Mouse (Mus musculus) liver, adult (tissue): ENCODE measurements around the gene Olfr749.

Experiments
- GATA4 ChIP-seq: IDR thresholded peaks from 2 replicates; pipeline ENCODE4 v1.6.1; 2014; ENCODE audit warnings: mild to moderate bottlenecking, low read length; ENCODE audit not compliant: insufficient replicate concordance

The Olfr749 gene

GRCm38 (mm10) chr14:50744994-50745393 lies at the start of gene Olfr749:
TSS of gene Olfr749 (minus strand) at chr14:50745094.
- TF ChIP-seq GATA4, result no peak

GRCm38 (mm10) chr14:50788157-50788556 lies 43.3 kb upstream of the Olfr749 start:
- TF ChIP-seq GATA4, result no peak

DNA sequence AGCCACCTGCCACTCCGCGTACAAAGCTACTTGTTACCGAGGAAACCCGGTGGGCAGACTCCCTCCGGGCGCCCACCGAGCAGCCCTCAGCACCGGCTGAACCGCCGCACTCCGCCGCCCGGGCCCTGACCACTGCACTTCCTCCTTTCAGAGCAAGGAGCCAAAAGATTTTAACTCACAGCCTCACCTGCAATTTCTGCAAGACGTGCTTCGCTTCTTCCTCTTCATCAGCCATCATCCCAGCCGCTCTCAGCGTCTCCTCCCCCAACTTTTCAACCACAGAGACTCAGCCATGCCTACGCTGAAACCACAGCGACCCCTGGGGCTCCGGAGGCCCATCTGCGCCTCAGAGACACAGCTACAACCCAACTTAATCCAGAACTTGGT lies 40.4 kb upstream of the Olfr749 start, which contains the start of gene Ttc5:
Ttc5 (minus strand) TSS at position 269 of the 387 bp plus-strand sequence.
- no peak for TF ChIP-seq GATA4

DNA sequence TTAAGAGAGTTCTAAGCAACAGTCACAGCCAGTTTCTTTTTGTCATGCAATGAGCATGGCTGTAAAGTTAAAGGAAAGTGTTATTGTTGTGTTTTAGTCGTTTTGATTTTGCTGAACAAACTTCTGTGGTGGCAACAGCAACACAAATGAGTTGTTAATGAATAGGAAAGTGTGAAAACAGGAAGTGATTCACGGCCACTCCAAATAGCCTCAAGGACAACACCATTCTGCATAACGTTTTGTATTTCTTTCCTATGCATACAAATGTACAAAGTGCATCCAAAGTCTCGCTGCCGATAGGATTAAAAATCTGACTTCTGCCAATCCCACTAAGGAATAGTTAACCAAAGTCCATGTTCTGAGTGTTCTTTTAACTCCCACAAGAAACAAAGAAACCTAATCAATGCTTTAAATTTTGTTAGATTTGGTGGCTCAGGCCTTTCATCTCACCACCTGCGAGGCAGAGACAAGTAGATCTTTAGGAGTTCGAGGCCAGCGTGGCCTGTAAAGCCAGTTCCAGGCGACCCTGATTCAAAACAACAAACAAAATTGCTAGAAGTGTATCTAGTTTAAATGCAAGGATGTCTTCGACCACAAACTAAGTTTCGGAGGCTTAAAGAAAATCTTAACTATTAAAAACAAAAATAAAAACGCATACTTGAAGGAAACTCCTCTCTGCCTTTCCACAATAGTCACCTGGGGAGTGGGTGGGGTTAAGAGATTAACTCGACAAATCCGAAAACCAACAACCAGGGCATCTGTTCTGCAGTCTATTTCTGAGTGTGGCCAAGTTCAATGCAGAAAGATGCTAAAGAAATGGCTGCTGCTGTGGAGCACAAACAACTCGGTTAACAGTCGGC lies 39.7 kb upstream of the Olfr749 start:
- TF ChIP-seq GATA4, result no peak

DNA sequence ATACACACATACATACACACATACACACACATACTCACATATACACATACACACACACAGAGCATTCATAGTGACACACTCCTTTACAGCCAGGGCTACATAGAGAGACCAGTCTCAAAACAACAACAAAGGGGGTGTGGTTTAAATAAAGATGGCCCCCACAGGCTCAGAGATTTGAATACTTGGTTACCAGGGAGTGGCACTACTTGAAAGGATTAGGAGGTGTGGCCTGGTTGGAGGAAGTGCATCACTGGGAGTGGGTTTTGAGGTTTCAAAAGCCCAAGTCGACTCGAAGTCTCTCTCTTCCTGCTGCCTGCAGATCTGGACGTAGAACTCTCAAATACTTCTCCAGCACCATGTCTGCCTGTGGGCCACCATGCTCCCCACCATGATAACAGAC lies 37.3 kb upstream of the Olfr749 start:
- no peak for TF ChIP-seq GATA4

GRCm38 (mm10) chr14:50771342-50771741 lies 26.4 kb upstream of the Olfr749 start:
- no peak for TF ChIP-seq GATA4

DNA sequence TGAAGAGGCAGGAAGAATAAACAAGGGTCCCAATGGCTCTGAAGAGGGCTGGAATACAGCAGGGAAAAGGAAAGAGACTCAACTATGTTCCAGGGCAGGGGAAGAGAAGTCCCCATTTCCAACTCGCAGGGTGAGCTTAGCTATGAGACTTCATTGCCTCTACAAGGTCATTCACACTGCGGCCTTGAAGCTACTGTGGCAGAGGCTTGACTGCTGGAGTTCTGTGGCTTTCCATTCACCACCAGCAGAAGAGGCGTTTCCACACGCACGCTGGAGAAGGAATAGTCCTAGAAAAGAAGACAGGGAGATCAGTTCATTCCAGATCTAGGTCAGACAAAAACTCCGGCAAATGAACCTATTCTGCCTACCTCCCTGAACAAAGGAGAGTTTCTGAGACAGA lies 20.8 kb upstream of the Olfr749 start:
- TF ChIP-seq GATA4, result no peak

GRCm38 (mm10) chr14:50758416-50759085 lies 13.7 kb upstream of the Olfr749 start:
- no peak for TF ChIP-seq GATA4

DNA sequence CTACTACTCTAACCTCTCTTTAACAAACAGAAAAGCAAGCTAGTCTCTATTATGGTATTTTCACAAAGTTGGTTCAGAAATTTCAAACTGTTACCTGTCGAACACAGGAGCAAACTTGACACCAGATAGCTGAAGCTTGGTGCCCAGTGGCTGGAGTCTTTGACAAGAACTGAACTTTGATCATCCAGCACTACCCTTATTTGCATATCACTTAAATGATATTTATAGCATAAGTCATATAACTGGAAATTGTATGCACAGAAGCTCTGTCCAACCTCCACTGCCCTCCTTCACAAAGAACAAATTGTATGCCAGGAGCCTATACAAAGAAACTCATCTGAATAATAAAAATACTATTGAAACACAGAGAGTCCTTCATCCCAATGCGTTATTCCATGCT lies 3.3 kb downstream of the Olfr749 start:
- TF ChIP-seq GATA4, result no peak

GRCm38 (mm10) chr14:50740334-50740733 lies 4.6 kb downstream of the Olfr749 start:
- no peak for TF ChIP-seq GATA4

DNA sequence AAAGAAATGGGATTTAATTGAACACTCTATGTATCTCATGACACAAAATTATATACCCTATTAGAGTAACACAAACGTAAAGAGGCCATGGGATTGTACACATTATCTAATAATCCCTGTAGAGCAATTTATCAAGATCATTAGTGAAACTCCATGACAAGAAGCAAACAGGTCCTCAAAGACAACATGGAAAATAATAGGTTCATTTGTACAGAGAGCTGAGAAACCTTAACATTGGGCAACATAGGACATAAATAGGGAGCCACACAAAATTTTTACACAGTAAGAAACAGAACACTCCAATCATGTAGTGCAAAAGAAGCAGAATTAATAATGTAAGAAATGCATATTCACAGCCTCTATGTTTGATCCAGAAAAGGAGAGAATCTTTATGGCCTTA lies 37.8 kb downstream of the Olfr749 start, which contains the start of gene Olfr748:
Olfr748 (plus strand) TSS at position 301 of the 400 bp plus-strand sequence.
- no peak for TF ChIP-seq GATA4

DNA sequence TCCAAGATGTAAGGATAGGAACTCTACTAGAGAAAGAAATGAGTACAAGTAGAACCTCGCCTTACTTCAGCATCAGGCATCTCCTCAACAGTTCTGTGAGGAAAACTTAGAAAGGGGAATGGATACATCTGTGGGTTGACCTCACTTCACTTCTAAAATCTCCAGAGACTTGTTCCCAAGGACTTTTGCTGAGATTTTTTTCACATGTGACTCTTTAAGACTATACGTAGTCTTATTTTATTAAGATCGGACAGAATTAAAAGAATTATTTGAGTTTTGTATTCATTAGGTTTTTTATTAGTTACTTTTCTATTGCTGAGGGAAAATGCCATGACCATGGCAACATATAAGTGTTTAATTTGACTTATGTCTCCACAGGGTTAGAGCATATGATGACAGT lies 51.8 kb downstream of the Olfr749 start, which contains the start of gene Olfr747:
Olfr747 (minus strand) TSS at position 101 of the 400 bp plus-strand sequence.
- no peak for TF ChIP-seq GATA4
